Mouse (Mus musculus): Measurements from ENCODE around the gene Fam76a. TPM values are rescaled to one million over a fixed set of nuclear protein-coding genes. Genes with fewer than 3 reads are reported as not detected.

The Fam76a gene
- total and polyA plus RNA-seq, 3 experiments, result 10.3 to 11.5 (median 10.8) TPM

GRCm38 (mm10) chr4:132949882-132950532 lies 27.6 kb upstream of the Fam76a start:
- TF ChIP-seq ETS1 (conservative IDR thresholded peaks at IDR 0.05; ENCODE audit: low read depth, low read length) (peak; percentile 44), ZC3H11A (IDR thresholded peaks at IDR 0.05; ENCODE audit: low read depth, low read length) (no peak), EP300 (IDR thresholded peaks at IDR 0.05; ENCODE audit: low read length) (0 out of 2 replicates have a peak, but pooled peaks have one; percentile 31), JUND (conservative IDR thresholded peaks at IDR 0.05; ENCODE audit: low read depth, low read length) (peak; percentile 31; the same call in 1 of the 2 replicates), HCFC1 (IDR thresholded peaks at IDR 0.05; ENCODE audit: low read depth, low read length) (no peak), SMC3 (IDR thresholded peaks at IDR 0.05; ENCODE audit: low read depth, low read length) (no peak), SIN3A (IDR thresholded peaks at IDR 0.05; ENCODE audit: low read length) (peak; percentile 58), NELFE (IDR thresholded peaks at IDR 0.05; ENCODE audit: low read depth, low read length) (peak; percentile 21; the same call in 1 of the 2 replicates), TCF12 (IDR thresholded peaks at IDR 0.05; ENCODE audit: low read depth, low read length) (0 out of 2 replicates have a peak, but pooled peaks have one; percentile 33), USF2 (conservative IDR thresholded peaks at IDR 0.05; ENCODE audit: low read depth, low read length) (no peak), BHLHE40 (IDR thresholded peaks at IDR 0.05; ENCODE audit: low read depth, low read length) (0 out of 2 replicates have a peak, but pooled peaks have one; percentile 36), ZMIZ1 (IDR thresholded peaks at IDR 0.05; ENCODE audit: low read depth, low read length) (0 out of 2 replicates have a peak, but pooled peaks have one; percentile 44), CTCF (conservative IDR thresholded peaks at IDR 0.05 in 1 of 2, IDR thresholded peaks at IDR 0.05 in 1 of 2; ENCODE audit: low read depth in 2 of 2, low read length in 2 of 2) (no peak), USF1 (IDR thresholded peaks at IDR 0.05; ENCODE audit: low read depth, low read length) (no peak), IRF4 (IDR thresholded peaks at IDR 0.05; ENCODE audit: low read depth, low read length) (no peak), MYC (IDR thresholded peaks at IDR 0.05; ENCODE audit: low read depth, low read length) (peak; percentile 23; the same call in 1 of the 2 replicates), POLR2A (IDR thresholded peaks at IDR 0.05; ENCODE audit: low read depth, low read length) (peak; percentile 31; the same call in 1 of the 2 replicates), MXI1 (IDR thresholded peaks at IDR 0.05; ENCODE audit: low read depth, low read length) (no peak), MAFK (IDR thresholded peaks at IDR 0.05; ENCODE audit: insufficient replicate concordance, low read length) (no peak), MAZ (IDR thresholded peaks at IDR 0.05; ENCODE audit: low read depth, low read length) (no peak), POLR2AphosphoS2 (IDR thresholded peaks at IDR 0.05; ENCODE audit: low read depth, low read length) (no peak), MAX (IDR thresholded peaks at IDR 0.05; ENCODE audit: low read length) (no peak), JUN (IDR thresholded peaks at IDR 0.05; ENCODE audit: insufficient read depth, low read depth, low read length) (peak; percentile 70), UBTF (IDR thresholded peaks at IDR 0.05; ENCODE audit: low read depth, low read length) (no peak), TBP (conservative IDR thresholded peaks at IDR 0.05; ENCODE audit: low read depth, low read length) (0 out of 2 replicates have a peak, but pooled peaks have one; percentile 24), CHD1 (IDR thresholded peaks at IDR 0.05; ENCODE audit: low read depth, low read length) (no peak), MEF2A (IDR thresholded peaks at IDR 0.05; ENCODE audit: borderline replicate concordance, low read depth, low read length) (peak; percentile 98), GABPA (IDR thresholded peaks at IDR 0.05; ENCODE audit: insufficient replicate concordance, low read depth, low read length) (no peak), ZNF384 (IDR thresholded peaks at IDR 0.05; ENCODE audit: low read depth, low read length) (no peak), RCOR1 (conservative IDR thresholded peaks at IDR 0.05; ENCODE audit: low read depth, low read length) (no peak), ELF1 (IDR thresholded peaks at IDR 0.05; ENCODE audit: low read depth, low read length) (peak; percentile 49), CHD2 (IDR thresholded peaks at IDR 0.05; ENCODE audit: low read length) (no peak), KAT2A (IDR thresholded peaks at IDR 0.05; ENCODE audit: insufficient replicate concordance, low read length) (no peak), E2F4 (IDR thresholded peaks at IDR 0.05; ENCODE audit: insufficient replicate concordance, low read depth, low read length) (no peak), NRF1 (IDR thresholded peaks at IDR 0.05; ENCODE audit: low read depth, low read length) (no peak), RAD21 (IDR thresholded peaks at IDR 0.05; ENCODE audit: low read depth, low read length) (no peak)
- Histone ChIP-seq H3K79me2 (replicated peaks; ENCODE audit: control insufficient read depth, extremely low read depth, insufficient read depth, poor library complexity, severe bottlenecking) (no peaks in the 10 kb centered on the region), H3K27ac (ENCODE audit: insufficient read depth, low read depth) (peak overlapping the region; percentile 46; the same call in 1 of the 2 replicates), H3K9me3 (replicated peaks; ENCODE audit: low read length) (no peaks in the 10 kb centered on the region), H3K4me1 (ENCODE audit: control insufficient read depth in 1 of 2, insufficient read depth in 2 of 2) (peaks cover 5 to 69% of the 10 kb centered on the region in 2 experiments), H3K36me3 (replicated peaks in 1 of 2; ENCODE audit: control insufficient read depth in 1 of 2, insufficient read depth in 1 of 2, low read length in 1 of 2) (no peaks in the 10 kb centered on the region), H3K4me3 (replicated peaks in 1 of 3; ENCODE audit: low read depth in 2 of 3, low read length in 2 of 3, poor library complexity in 1 of 3) (peak overlapping the region in 2 of 3 experiments; percentile 31 to 46), H3K9ac (ENCODE audit: insufficient read depth, low read depth) (no peak overlapping the region), H3K27me3 (replicated peaks) (no peaks in the 10 kb centered on the region), H3K4me2 (ENCODE audit: insufficient read depth, low read depth, poor library complexity, severe bottlenecking) (peak overlapping the region; percentile 42; the same call in 1 of the 2 replicates)
- dilution Hi-C loops (cut with MboI; ENCODE audit: extremely low pct_ligation_motif_present, extremely low pct_unique_long_range_greater_than_20kb, low sequenced_read_pairs) (no loop called here), in situ Hi-C loops (cut with MboI; ENCODE audit: low pct_ligation_motif_present, low pct_unique_long_range_greater_than_20kb, low sequenced_read_pairs) (loop anchor here (5.0 kb wide), 1 partner anchor 42 kb away; no protein-coding TSS in a partner anchor)
- DNase-seq (ENCODE audit: extremely low read depth), result peak; percentile 75

Data from CH12.LX (cell line).